Comparison of ENCODE assay signal across 10 mouse cellular contexts in genomic region chr11:77495507-77495906, GRCm38 (mm10). TPM values are rescaled to one million over a fixed set of nuclear protein-coding genes. Genes with fewer than 3 reads are reported as not detected.
A peak's percentile ranks its signal among the peaks of the same experiment; 100 is the strongest.
DNase-seq lines count a peak whose midpoint lies in the region; ATAC-seq and TF ChIP-seq lines count a peak whose summit lies in the region.
"Had no signal": no experiment of that assay in that cellular context is flagged by ENCODE, and none has a peak within 500 bp of the region (broad histone marks: within the 10 kb centered on the region; RNA-seq: fewer than 3 reads in every experiment).

No protein-coding gene starts in this region.

- H3K4me2 ChIP-seq in liver, embryonic 16.5 days (ENCODE audit: low read depth, low read length), result no peak overlapping the region
- no peak overlapping the region for H3K4me2 ChIP-seq in liver, embryonic 11.5 days
- peak overlapping the region; percentile 88; the same call in 1 of the 2 replicates for H3K4me2 ChIP-seq in hindbrain, embryonic 14.5 days (replicated peaks)

- no peak for TF ChIP-seq EP300 in heart, adult 2 months (IDR thresholded peaks at IDR 0.05; ENCODE audit: insufficient read depth, low read depth, low read length)

- H3K4me1 ChIP-seq in heart, adult 2 months (ENCODE audit: control insufficient read depth, insufficient read depth, low read length), result peaks cover 33% of the 10 kb centered on the region
- H3K4me1 ChIP-seq in liver, embryonic 16.5 days (ENCODE audit: control insufficient read depth, low read depth, low read length), result peaks cover 58% of the 10 kb centered on the region
- peaks cover 58% of the 10 kb centered on the region for H3K4me1 ChIP-seq in liver, embryonic 11.5 days (replicated peaks; ENCODE audit: control insufficient read depth, insufficient read depth, low read length)
- peaks cover 53% of the 10 kb centered on the region for H3K4me1 ChIP-seq in hindbrain, embryonic 14.5 days (replicated peaks; ENCODE audit: control insufficient read depth, insufficient read depth, low read length)
- H3K4me1 ChIP-seq in small intestine, adult 2 months (ENCODE audit: control insufficient read depth, insufficient read depth, insufficient read length, low read length), result peaks cover 45% of the 10 kb centered on the region

- H3K36me3 ChIP-seq in heart, adult 2 months (ENCODE audit: control insufficient read depth, insufficient read depth, low read length), result no peaks in the 10 kb centered on the region; the same call in none of the 2 replicates
- H3K36me3 ChIP-seq in liver, embryonic 16.5 days (ENCODE audit: control insufficient read depth, insufficient read depth), result no peaks in the 10 kb centered on the region
- peaks cover 11% of the 10 kb centered on the region for H3K36me3 ChIP-seq in liver, embryonic 11.5 days (ENCODE audit: control insufficient read depth, insufficient read depth, low read length)
- H3K36me3 ChIP-seq in hindbrain, embryonic 14.5 days (replicated peaks; ENCODE audit: control insufficient read depth, insufficient read depth), result peaks cover 17% of the 10 kb centered on the region
- peaks cover 14% of the 10 kb centered on the region for H3K36me3 ChIP-seq in small intestine, adult 2 months (ENCODE audit: control insufficient read depth, insufficient read depth, low read length)

- DNase-seq in heart, adult 2 months, result no peak
- DNase-seq in heart, postnatal 14 days, result no peak
- no peak for DNase-seq in liver, embryonic 11.5 days (ENCODE audit: low spot score)
- DNase-seq in hindbrain, embryonic 14.5 days (ENCODE audit: low spot score), result no peak
- no peak for DNase-seq in cerebellum, adult 9-11 months
- DNase-seq in adrenal gland, postnatal 25 days, result no peak
- DNase-seq: lung, adult 2 months had no signal

- H3K9ac ChIP-seq in heart, adult 2 months (ENCODE audit: low read depth, low read length), result no peak overlapping the region
- H3K9ac ChIP-seq in liver, embryonic 16.5 days (ENCODE audit: low read depth, low read length), result no peak overlapping the region
- H3K9ac ChIP-seq in liver, embryonic 11.5 days (ENCODE audit: low read depth, low read length), result no peak overlapping the region
- 0 out of 2 replicates have a peak overlapping the region, but pooled peaks have one; percentile 93 for H3K9ac ChIP-seq in hindbrain, embryonic 14.5 days

- no peaks in the 10 kb centered on the region for H3K27me3 ChIP-seq in heart, adult 2 months (ENCODE audit: control insufficient read depth, insufficient read depth, low read length)
- H3K27me3 ChIP-seq in liver, embryonic 16.5 days (ENCODE audit: control insufficient read depth, insufficient read depth, low read depth, low read length), result peaks cover 9% of the 10 kb centered on the region
- no peaks in the 10 kb centered on the region for H3K27me3 ChIP-seq in liver, embryonic 11.5 days (replicated peaks; ENCODE audit: control insufficient read depth, insufficient read depth, low read length)
- no peaks in the 10 kb centered on the region for H3K27me3 ChIP-seq in hindbrain, embryonic 14.5 days (ENCODE audit: control insufficient read depth, insufficient read depth, low read length)
- H3K27me3 ChIP-seq in small intestine, adult 2 months (ENCODE audit: control insufficient read depth, insufficient read depth, low read length), result no peaks in the 10 kb centered on the region

- TF ChIP-seq CTCF in heart, adult 2 months (IDR thresholded peaks at IDR 0.05), result no peak
- TF ChIP-seq CTCF in small intestine, adult 2 months (IDR thresholded peaks at IDR 0.05; ENCODE audit: extremely low read depth, insufficient read length, insufficient replicate concordance, low read depth, low read length), result no peak

- intact Hi-C loops in heart, adult 2 months (cut with DNase I), result loop anchor here (10.0 kb wide), 2 partner anchors 281 to 309 kb away; partner anchors contain the start of gene Ssh2
- intact Hi-C loops in heart, postnatal 14 days (cut with DNase I), result no loop called here

- no peak overlapping the region for H3K4me3 ChIP-seq in heart, adult 2 months
- no peak overlapping the region for H3K4me3 ChIP-seq in liver, embryonic 16.5 days (ENCODE audit: low read depth, low read length)
- no peak overlapping the region for H3K4me3 ChIP-seq in liver, embryonic 11.5 days (ENCODE audit: low read depth, low read length)
- no peak overlapping the region for H3K4me3 ChIP-seq in hindbrain, embryonic 14.5 days (replicated peaks; ENCODE audit: low read length)
- H3K4me3 ChIP-seq in small intestine, adult 2 months (ENCODE audit: low read depth, low read length), result no peak overlapping the region

- H3K9me3 ChIP-seq in liver, embryonic 16.5 days (replicated peaks; ENCODE audit: control insufficient read depth, low read length), result no peaks in the 10 kb centered on the region
- no peaks in the 10 kb centered on the region for H3K9me3 ChIP-seq in liver, embryonic 11.5 days (ENCODE audit: control insufficient read depth, low read length)
- no peaks in the 10 kb centered on the region for H3K9me3 ChIP-seq in hindbrain, embryonic 14.5 days (ENCODE audit: control insufficient read depth, low read length)

- H3K27ac ChIP-seq in heart, adult 2 months, result peak overlapping the region; percentile 96
- peak overlapping the region; percentile 23; the same call in 1 of the 2 replicates for H3K27ac ChIP-seq in liver, embryonic 16.5 days (ENCODE audit: low read length)
- no peak overlapping the region; the same call in 1 of the 2 replicates for H3K27ac ChIP-seq in liver, embryonic 11.5 days (ENCODE audit: low read depth, low read length)
- H3K27ac ChIP-seq in hindbrain, embryonic 14.5 days, result no peak overlapping the region
- H3K27ac ChIP-seq in small intestine, adult 2 months (ENCODE audit: insufficient read depth, low read depth, low read length), result peak overlapping the region; percentile 53; the same call in 1 of the 2 replicates

- H3K79me2 ChIP-seq in heart, adult 2 months (replicated peaks; ENCODE audit: control insufficient read depth, insufficient read depth, low read length), result peaks cover 8% of the 10 kb centered on the region

- TF ChIP-seq POLR2A in heart, adult 2 months (IDR thresholded peaks at IDR 0.05; ENCODE audit: insufficient read depth, low read depth, low read length), result no peak
- no peak for TF ChIP-seq POLR2A in small intestine, adult 2 months (IDR thresholded peaks at IDR 0.05; ENCODE audit: low read depth, low read length)

- no peak for ATAC-seq in liver, embryonic 16.5 days (ENCODE audit: low read depth)
- ATAC-seq in liver, embryonic 11.5 days (replicated peaks; ENCODE audit: low FRiP score), result no peak
- no peak for ATAC-seq in hindbrain, embryonic 14.5 days (ENCODE audit: low FRiP score)

RNA-seq across cellular contexts. Expression of gene Git1, which starts 2.1 kb away (rescaled TPM):
- 10 to 100 TPM; 53.3 to 59.4 TPM for total RNA-seq in heart, adult 2 months (2021)
- 52.3 and 54.0 TPM in 2 replicates for polyA plus RNA-seq in heart, adult 2 months (2012; rRNA removed)
- total RNA-seq in heart, postnatal 14 days (2021), result 10 to 100 TPM; 49.1 to 50.0 TPM
- polyA plus RNA-seq in liver, embryonic 16.5 days (2015; fragmentation: Nextera tagmentation; extraction: Ambion mirVana), result 1.3 and 1.5 TPM in 2 replicates
- polyA plus RNA-seq in liver, embryonic 11.5 days (2014; fragmentation: Nextera tagmentation; extraction: Ambion mirVana), result 10.1 and 14.1 TPM in 2 replicates
- 21.3 and 23.2 TPM in 2 replicates for polyA plus RNA-seq in hindbrain, embryonic 14.5 days (2014; fragmentation: Nextera tagmentation; extraction: Ambion mirVana)
- polyA plus RNA-seq in small intestine, adult 2 months (2012; rRNA removed), result 50.0 and 119 TPM in 2 replicates
- 53.8 and 55.9 TPM in 2 replicates for total RNA-seq in adrenal gland, postnatal 25 days (2021)

RNA-seq across cellular contexts. Expression of gene Ankrd13b, which starts 6.0 kb away (rescaled TPM):
- total RNA-seq in heart, adult 2 months (2021), result 10 to 100 TPM in 1 of 2 experiments, 1 to 10 TPM in 1; 9.2 to 10.6 TPM
- 19.4 and 20.3 TPM in 2 replicates for polyA plus RNA-seq in heart, adult 2 months (2012; rRNA removed)
- total RNA-seq in heart, postnatal 14 days (2021), result 10 to 100 TPM; 10.6 to 10.9 TPM
- polyA plus RNA-seq in liver, embryonic 16.5 days (2015; fragmentation: Nextera tagmentation; extraction: Ambion mirVana), result 0.37 and 0.41 TPM in 2 replicates
- 4.4 and 5.6 TPM in 2 replicates for polyA plus RNA-seq in liver, embryonic 11.5 days (2014; fragmentation: Nextera tagmentation; extraction: Ambion mirVana)
- 44.5 and 45.0 TPM in 2 replicates for polyA plus RNA-seq in hindbrain, embryonic 14.5 days (2014; fragmentation: Nextera tagmentation; extraction: Ambion mirVana)
- 9.2 and 12.0 TPM in 2 replicates for polyA plus RNA-seq in small intestine, adult 2 months (2012; rRNA removed)
- 7.7 and 8.7 TPM in 2 replicates for total RNA-seq in adrenal gland, postnatal 25 days (2021)

RNA-seq across cellular contexts. Expression of gene Abhd15, which starts 19.4 kb away (rescaled TPM):
- 1 to 10 TPM; 2.4 to 2.9 TPM for total RNA-seq in heart, adult 2 months (2021)
- 1.4 and 2.0 TPM in 2 replicates for polyA plus RNA-seq in heart, adult 2 months (2012; rRNA removed)
- 1 to 10 TPM; 2.0 to 2.7 TPM for total RNA-seq in heart, postnatal 14 days (2021)
- polyA plus RNA-seq in liver, embryonic 16.5 days (2015; fragmentation: Nextera tagmentation; extraction: Ambion mirVana), result 3.9 and 5.1 TPM in 2 replicates
- polyA plus RNA-seq in liver, embryonic 11.5 days (2014; fragmentation: Nextera tagmentation; extraction: Ambion mirVana), result 3.9 and 4.2 TPM in 2 replicates
- 1.7 and 2.7 TPM in 2 replicates for polyA plus RNA-seq in hindbrain, embryonic 14.5 days (2014; fragmentation: Nextera tagmentation; extraction: Ambion mirVana)
- 2.7 and 3.7 TPM in 2 replicates for polyA plus RNA-seq in small intestine, adult 2 months (2012; rRNA removed)
- 15.1 and 19.4 TPM in 2 replicates for total RNA-seq in adrenal gland, postnatal 25 days (2021)

RNA-seq across cellular contexts. Expression of gene Trp53i13, which starts 20.3 kb away (rescaled TPM):
- total RNA-seq in heart, adult 2 months (2021), result 1 to 10 TPM; 8.3 to 9.8 TPM
- polyA plus RNA-seq in heart, adult 2 months (2012; rRNA removed), result 13.5 and 14.2 TPM in 2 replicates
- total RNA-seq in heart, postnatal 14 days (2021), result 10 to 100 TPM in 1 of 2 experiments, 1 to 10 TPM in 1; 9.1 to 10.3 TPM
- 3.4 and 3.7 TPM in 2 replicates for polyA plus RNA-seq in liver, embryonic 16.5 days (2015; fragmentation: Nextera tagmentation; extraction: Ambion mirVana)
- 16.2 and 17.9 TPM in 2 replicates for polyA plus RNA-seq in liver, embryonic 11.5 days (2014; fragmentation: Nextera tagmentation; extraction: Ambion mirVana)
- 13.3 and 15.1 TPM in 2 replicates for polyA plus RNA-seq in hindbrain, embryonic 14.5 days (2014; fragmentation: Nextera tagmentation; extraction: Ambion mirVana)
- polyA plus RNA-seq in small intestine, adult 2 months (2012; rRNA removed), result 15.2 and 46.8 TPM in 2 replicates
- 7.5 and 10.2 TPM in 2 replicates for total RNA-seq in adrenal gland, postnatal 25 days (2021)

RNA-seq across cellular contexts. Expression of gene Gm10392, which starts 23.5 kb away (rescaled TPM):
- total RNA-seq in heart, adult 2 months (2021), result not detected
- 0.06 TPM in 1 of 2 replicates, not detected in the other for polyA plus RNA-seq in heart, adult 2 months (2012; rRNA removed)
- total RNA-seq in heart, postnatal 14 days (2021), result not detected
- polyA plus RNA-seq in liver, embryonic 16.5 days (2015; fragmentation: Nextera tagmentation; extraction: Ambion mirVana), result 0.09 and 0.17 TPM in 2 replicates
- polyA plus RNA-seq in liver, embryonic 11.5 days (2014; fragmentation: Nextera tagmentation; extraction: Ambion mirVana), result not detected in 2 replicates
- not detected in 2 replicates for polyA plus RNA-seq in hindbrain, embryonic 14.5 days (2014; fragmentation: Nextera tagmentation; extraction: Ambion mirVana)
- not detected in 2 replicates for polyA plus RNA-seq in small intestine, adult 2 months (2012; rRNA removed)
- total RNA-seq in adrenal gland, postnatal 25 days (2021), result not detected in 2 replicates
- total RNA-seq: layer of hippocampus, adult 18-20 months had no signal

Comparison
In these comparisons a context has a peak if more than half of its experiments do, and no peak if none do; other contexts are left out.
1. H3K27ac ChIP-seq: peak in heart, adult 2 months (single experiment), liver, embryonic 16.5 days (single experiment) and small intestine, adult 2 months (single experiment); none in liver, embryonic 11.5 days (single experiment) and hindbrain, embryonic 14.5 days (single experiment).